Mouse (Mus musculus) adrenal gland, adult 2 months (tissue): ENCODE measurements around the gene Gm10203. TPM values are rescaled to one million over a fixed set of nuclear protein-coding genes. Genes with fewer than 3 reads are reported as not detected.

Source experiments
- DNase-seq: peaks from one replicate; pipeline ENCODE4 v3.0.0; 2021
- polyA plus RNA-seq: library from polyadenylated mRNA; depleted of rRNA; stranded (reverse); fragments of >200 nt; gene quantifications from 2 replicates; pipeline ENCODE4 v1.2.3, GENCODE M21; 2012; rRNA removed
- total RNA-seq, 2 experiments: library from RNA; stranded (reverse); gene quantifications; 2 replicates each; pipeline ENCODE4 v1.2.3; 2021

Gm10203 gene
- total and polyA plus RNA-seq, 3 experiments: not detected

- no peak for DNase-seq
Observed at GRCm38 (mm10) chr6:149179064-149179463, 49.1 kb downstream of the Gm10203 start.

Other genes starting within 250 kb of the Gm10203 start
- gene Caprin2, start 233.9 kb upstream of the Gm10203 start, total RNA-seq: 10 to 100 TPM; 10.2 to 16.5 TPM
- gene Caprin2, start 233.9 kb upstream of the Gm10203 start, polyA plus RNA-seq: 4.2 and 6.9 TPM in 2 replicates
- gene Sinhcaf, start 183.7 kb upstream of the Gm10203 start, total RNA-seq: 10 to 100 TPM; 19.8 to 21.4 TPM
- 1.2 and 1.5 TPM in 2 replicates for gene Sinhcaf, start 183.7 kb upstream of the Gm10203 start, polyA plus RNA-seq
- gene Dennd5b, start 28.5 kb upstream of the Gm10203 start, total RNA-seq: 10 to 100 TPM; 13.0 to 14.3 TPM
- gene Dennd5b, start 28.5 kb upstream of the Gm10203 start, polyA plus RNA-seq: 6.9 and 9.6 TPM in 2 replicates
- gene Etfbkmt, start 9.7 kb downstream of the Gm10203 start, total RNA-seq: 10 to 100 TPM; 15.2 to 38.4 TPM
- 1.8 and 3.4 TPM in 2 replicates for gene Etfbkmt, start 9.7 kb downstream of the Gm10203 start, polyA plus RNA-seq
- 10 to 100 TPM; 22.1 to 23.0 TPM for gene Amn1, start 58.5 kb downstream of the Gm10203 start, total RNA-seq
- gene Amn1, start 58.5 kb downstream of the Gm10203 start, polyA plus RNA-seq: 9.1 and 9.2 TPM in 2 replicates
- gene Resf1, start 179.2 kb downstream of the Gm10203 start, total RNA-seq: 10 to 100 TPM; 22.6 to 38.7 TPM
- 7.4 and 11.3 TPM in 2 replicates for gene Resf1, start 179.2 kb downstream of the Gm10203 start, polyA plus RNA-seq